ENCODE assay signal across 8 mouse cellular contexts in the genomic region with DNA sequence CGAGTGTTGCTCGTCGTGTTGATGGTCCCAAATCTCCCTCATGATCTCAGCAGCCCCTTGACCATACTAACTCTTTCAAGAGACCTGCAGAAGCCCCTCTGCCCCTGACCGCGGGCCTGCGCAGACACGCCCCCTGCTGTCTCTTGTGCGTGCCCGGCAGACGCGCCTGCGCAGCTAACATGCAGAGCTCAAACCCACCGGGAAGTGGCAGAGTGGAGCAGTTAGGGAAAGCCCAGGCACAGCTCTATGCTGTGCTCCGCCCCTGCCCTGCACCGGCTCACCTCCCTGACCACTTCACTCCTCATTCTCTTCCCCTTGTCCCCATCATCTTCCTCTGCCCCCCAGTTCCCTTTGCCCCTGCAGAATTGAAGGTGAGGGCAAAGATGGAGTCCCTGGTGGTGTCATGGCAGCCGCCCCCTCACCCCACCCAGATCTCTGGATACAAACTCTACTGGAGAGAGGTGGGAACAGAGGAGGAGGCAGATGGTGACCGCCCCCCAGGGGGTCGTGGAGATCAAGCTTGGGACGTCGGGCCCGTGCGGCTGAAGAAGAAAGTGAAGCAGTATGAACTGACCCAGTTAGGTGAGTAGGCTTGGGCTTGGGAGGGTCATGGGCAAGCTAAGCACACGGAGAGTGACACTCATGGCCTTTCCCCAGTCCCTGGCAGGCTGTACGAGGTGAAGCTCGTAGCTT. TPM values are rescaled to one million over a fixed set of nuclear protein-coding genes. Genes with fewer than 3 reads are reported as not detected.
DNase-seq lines count a peak whose midpoint lies in the region; ATAC-seq and TF ChIP-seq lines count a peak whose summit lies in the region.

No protein-coding gene starts in this region.

- H3K27ac ChIP-seq in CH12.LX (ENCODE audit: insufficient read depth, low read depth) (no peak overlapping the region), MEL (ENCODE audit: control insufficient read depth, low read depth, low read length) (no peak overlapping the region)
- no peak overlapping the region for H3K27ac ChIP-seq in embryonic facial prominence, embryonic 14.5 days (replicated peaks; ENCODE audit: low read depth, low read length)
- no peak overlapping the region for H3K27ac ChIP-seq in kidney, embryonic 14.5 days (ENCODE audit: low read depth, low read length)
- H3K27ac ChIP-seq in stomach, embryonic 16.5 days (ENCODE audit: low read length): no peak overlapping the region

- no peaks in the 10 kb centered on the region for H3K9me3 ChIP-seq in CH12.LX (replicated peaks; ENCODE audit: low read length)
- no peaks in the 10 kb centered on the region for H3K9me3 ChIP-seq in MEL (replicated peaks; ENCODE audit: insufficient read depth, low read length)
- H3K9me3 ChIP-seq in embryonic facial prominence, embryonic 14.5 days (ENCODE audit: control insufficient read depth, low read length): no peaks in the 10 kb centered on the region
- no peaks in the 10 kb centered on the region for H3K9me3 ChIP-seq in kidney, embryonic 14.5 days (ENCODE audit: control insufficient read depth, low read length)
- no peaks in the 10 kb centered on the region for H3K9me3 ChIP-seq in stomach, embryonic 16.5 days (replicated peaks; ENCODE audit: control insufficient read depth, low read length)

- TF ChIP-seq EP300 in CH12.LX (IDR thresholded peaks at IDR 0.05; ENCODE audit: low read length): no peak
- TF ChIP-seq EP300 in MEL (IDR thresholded peaks at IDR 0.05; ENCODE audit: low read depth in 1 of 2, low read length in 2 of 2): no peak

- TF ChIP-seq POLR2A in CH12.LX (IDR thresholded peaks at IDR 0.05; ENCODE audit: low read depth, low read length) (no peak), MEL (IDR thresholded peaks at IDR 0.05; ENCODE audit: control insufficient read depth in 1 of 2, insufficient read depth in 1 of 2, low read depth in 1 of 2, low read length in 2 of 2, poor library complexity in 1 of 2) (no peak)

- TF ChIP-seq CTCF in CH12.LX (conservative IDR thresholded peaks at IDR 0.05 in 1 of 2, IDR thresholded peaks at IDR 0.05 in 1 of 2; ENCODE audit: low read depth in 2 of 2, low read length in 2 of 2) (peak in 1 of 2 experiments; percentile 95; a peak in 2 of 4 replicates), MEL (IDR thresholded peaks at IDR 0.05 in 2 of 3, conservative IDR thresholded peaks at IDR 0.05 in 1 of 3; ENCODE audit: control insufficient read depth in 1 of 3, insufficient read depth in 1 of 3, low read depth in 2 of 3, low read length in 3 of 3, poor library complexity in 1 of 3, severe bottlenecking in 1 of 3) (peak in 2 of 3 experiments; percentile 74 to 77; a peak in 5 of 6 replicates)

- WGBS in embryonic facial prominence, embryonic 14.5 days: 16% methylated on average over 25 of the region's 25 CpGs
- WGBS in kidney, embryonic 14.5 days: 12% methylated on average over 24 of the region's 25 CpGs
- 27% methylated on average over 25 of the region's 25 CpGs for WGBS in stomach, embryonic 16.5 days

- peak overlapping the region in 2 of 3 experiments; percentile 10 to 29 for H3K4me3 ChIP-seq in CH12.LX (replicated peaks in 1 of 3; ENCODE audit: low read depth in 2 of 3, low read length in 2 of 3, poor library complexity in 1 of 3)
- peak overlapping the region; percentile 41 to 61 for H3K4me3 ChIP-seq in MEL (ENCODE audit: control insufficient read depth in 1 of 2, insufficient read depth in 1 of 2, low read depth in 2 of 2, low read length in 2 of 2)
- H3K4me3 ChIP-seq in embryonic facial prominence, embryonic 14.5 days (ENCODE audit: low read depth, low read length): peak overlapping the region; percentile 20; the same call in 1 of the 2 replicates
- peak overlapping the region; percentile 18; the same call in 1 of the 2 replicates for H3K4me3 ChIP-seq in kidney, embryonic 14.5 days (ENCODE audit: low read length)
- H3K4me3 ChIP-seq in stomach, embryonic 16.5 days (replicated peaks; ENCODE audit: low read length): no peak overlapping the region

- peak; percentile 48; the same call in 1 of the 2 replicates for ATAC-seq in embryonic facial prominence, embryonic 14.5 days (ENCODE audit: low read depth)
- ATAC-seq in kidney, embryonic 14.5 days (ENCODE audit: low FRiP score, low TSS enrichment): peak; percentile 53; the same call in 1 of the 2 replicates
- no peak for ATAC-seq in stomach, embryonic 16.5 days (ENCODE audit: insufficient read depth, low FRiP score)
- no peak for ATAC-seq in inflammation-experienced regulatory T-cells, adult 6 months

- H3K36me3 ChIP-seq in CH12.LX (replicated peaks in 1 of 2; ENCODE audit: control insufficient read depth in 1 of 2, insufficient read depth in 1 of 2, low read length in 1 of 2) (no peaks in the 10 kb centered on the region), MEL (ENCODE audit: control insufficient read depth in 1 of 2, insufficient read depth in 2 of 2, low read length in 2 of 2) (no peaks in the 10 kb centered on the region; a peak in 1 of 4 replicates)
- peaks cover 85% of the 10 kb centered on the region for H3K36me3 ChIP-seq in embryonic facial prominence, embryonic 14.5 days (ENCODE audit: control insufficient read depth, insufficient read depth, low read length)
- H3K36me3 ChIP-seq in kidney, embryonic 14.5 days (ENCODE audit: control insufficient read depth, insufficient read depth, low read length): peaks cover 3% of the 10 kb centered on the region; the same call in 1 of the 2 replicates
- H3K36me3 ChIP-seq in stomach, embryonic 16.5 days (ENCODE audit: control insufficient read depth, insufficient read depth, low read length): peaks cover 8% of the 10 kb centered on the region; the same call in 1 of the 2 replicates

- H3K9ac ChIP-seq in CH12.LX (ENCODE audit: insufficient read depth, low read depth) (no peak overlapping the region), MEL (ENCODE audit: control insufficient read depth, low read depth, low read length, poor library complexity, severe bottlenecking) (peak overlapping the region; percentile 26; the same call in 1 of the 2 replicates)
- no peak overlapping the region for H3K9ac ChIP-seq in embryonic facial prominence, embryonic 14.5 days (ENCODE audit: low read depth, low read length)
- H3K9ac ChIP-seq in kidney, embryonic 14.5 days (ENCODE audit: low read depth, low read length): 0 out of 2 replicates have a peak overlapping the region, but pooled peaks have one; percentile 31
- H3K9ac ChIP-seq in stomach, embryonic 16.5 days (ENCODE audit: low read length): no peak overlapping the region

- no peaks in the 10 kb centered on the region for H3K79me2 ChIP-seq in CH12.LX (replicated peaks; ENCODE audit: control insufficient read depth, extremely low read depth, insufficient read depth, poor library complexity, severe bottlenecking)
- H3K79me2 ChIP-seq in MEL (ENCODE audit: control insufficient read depth, insufficient read depth, low read length, poor library complexity): no peaks in the 10 kb centered on the region

- H3K27me3 ChIP-seq in CH12.LX (replicated peaks) (peaks cover 40% of the 10 kb centered on the region), MEL (ENCODE audit: control insufficient read depth in 1 of 2, insufficient read depth in 2 of 2, low read length in 2 of 2) (0 out of 4 replicates have a peak, but pooled peaks cover 0 to under 1% of the 10 kb centered on the region in 2 experiments)
- H3K27me3 ChIP-seq in embryonic facial prominence, embryonic 14.5 days (replicated peaks; ENCODE audit: control insufficient read depth, insufficient read depth, low read length): no peaks in the 10 kb centered on the region; the same call in 1 of the 2 replicates
- peaks cover 6% of the 10 kb centered on the region; the same call in 1 of the 2 replicates for H3K27me3 ChIP-seq in kidney, embryonic 14.5 days (ENCODE audit: control insufficient read depth, insufficient read depth, low read length)
- no peaks in the 10 kb centered on the region for H3K27me3 ChIP-seq in stomach, embryonic 16.5 days (ENCODE audit: control insufficient read depth, insufficient read depth, low read length)

- peak overlapping the region; percentile 47 for H3K4me2 ChIP-seq in CH12.LX (ENCODE audit: insufficient read depth, low read depth, poor library complexity, severe bottlenecking)
- H3K4me2 ChIP-seq in embryonic facial prominence, embryonic 14.5 days (ENCODE audit: low read depth, low read length): peak overlapping the region; percentile 41
- peak overlapping the region; percentile 32 for H3K4me2 ChIP-seq in kidney, embryonic 14.5 days (replicated peaks; ENCODE audit: low read depth, low read length)
- peak overlapping the region; percentile 14 for H3K4me2 ChIP-seq in stomach, embryonic 16.5 days (ENCODE audit: low read depth, low read length)

- in situ Hi-C loops in CH12.LX (cut with MboI; ENCODE audit: low pct_ligation_motif_present, low pct_unique_long_range_greater_than_20kb, low sequenced_read_pairs): no loop called here

- DNase-seq in CH12.LX (ENCODE audit: extremely low read depth): peak; percentile 53
- peak; percentile 72 for DNase-seq in MEL (ENCODE audit: low read depth, low spot score)
- DNase-seq in embryonic facial prominence, embryonic 14.5 days (ENCODE audit: low spot score): no peak
- peak; percentile 67 for DNase-seq in lung, postnatal 10 days
- no peak for DNase-seq in c-Kit-positive CD71-positive TER-119-positive erythroid progenitor cells, embryonic 14.5 days (ENCODE audit: low spot score)

- TF ChIP-seq RAD21 in CH12.LX (IDR thresholded peaks at IDR 0.05; ENCODE audit: low read depth, low read length) (peak; percentile 28), MEL (IDR thresholded peaks at IDR 0.05; ENCODE audit: low read depth, low read length) (no peak; the same call in 1 of the 2 replicates)

- H3K4me1 ChIP-seq in CH12.LX (ENCODE audit: control insufficient read depth in 1 of 2, insufficient read depth in 2 of 2): peaks cover 16 to 17% of the 10 kb centered on the region in 2 experiments
- H3K4me1 ChIP-seq in MEL (ENCODE audit: control insufficient read depth in 1 of 2, insufficient read depth in 2 of 2, low read length in 2 of 2): peaks cover 2 to 4% of the 10 kb centered on the region in 2 experiments; a peak in 1 of 4 replicates
- no peaks in the 10 kb centered on the region; the same call in 1 of the 2 replicates for H3K4me1 ChIP-seq in embryonic facial prominence, embryonic 14.5 days (ENCODE audit: control insufficient read depth, insufficient read depth, low read length)
- H3K4me1 ChIP-seq in kidney, embryonic 14.5 days (ENCODE audit: control insufficient read depth, insufficient read depth, low read length): no peaks in the 10 kb centered on the region
- peaks cover 4% of the 10 kb centered on the region; the same call in 1 of the 2 replicates for H3K4me1 ChIP-seq in stomach, embryonic 16.5 days (ENCODE audit: control insufficient read depth, insufficient read depth, low read length)

- dilution Hi-C loops in CH12.LX (cut with MboI; ENCODE audit: extremely low pct_ligation_motif_present, extremely low pct_unique_long_range_greater_than_20kb, low sequenced_read_pairs): no loop called here

RNA-seq across cellular contexts. Expression of a gene that starts 12.7 kb away (rescaled TPM):
- total RNA-seq in CH12.LX (2012; rRNA removed) (0.21 TPM in 1 of 2 replicates, not detected in the other), CH12.LX (2014; rRNA removed) (not detected in 2 replicates), MEL (2012; rRNA removed) (not detected in 2 replicates)
- polyA plus RNA-seq in CH12.LX (2012; ENCODE audit: insufficient read length, low read depth) (0.20 and 0.26 TPM in 2 replicates), MEL (2012; ENCODE audit: insufficient read depth in 1 of 2, insufficient read length in 2 of 2, low read depth in 1 of 2, low replicate concordance in 2 of 2, missing spikeins in 1 of 2) (not detected)
- polyA plus RNA-seq in embryonic facial prominence, embryonic 14.5 days (2014; fragmentation: Nextera tagmentation; extraction: Ambion mirVana): 1.1 and 1.4 TPM in 2 replicates
- polyA plus RNA-seq in kidney, embryonic 14.5 days (2014; fragmentation: Nextera tagmentation; extraction: Ambion mirVana): 4.5 and 6.1 TPM in 2 replicates
- polyA plus RNA-seq in stomach, embryonic 16.5 days (2015; fragmentation: Nextera tagmentation; extraction: Ambion mirVana): 0.44 and 0.55 TPM in 2 replicates
- polyA plus RNA-seq in inflammation-experienced regulatory T-cells, adult 6 months (2017; shearing (Covaris generic)): not detected

RNA-seq across cellular contexts. Expression of a gene that starts 27.0 kb away (rescaled TPM):
- total RNA-seq in CH12.LX (2012; rRNA removed) (0.04 and 0.13 TPM in 2 replicates), CH12.LX (2014; rRNA removed) (not detected in 2 replicates), MEL (2012; rRNA removed) (under 0.01 and 0.03 TPM in 2 replicates)
- polyA plus RNA-seq in CH12.LX (2012; ENCODE audit: insufficient read length, low read depth) (0.11 and 0.23 TPM in 2 replicates), MEL (2012; ENCODE audit: insufficient read depth in 1 of 2, insufficient read length in 2 of 2, low read depth in 1 of 2, low replicate concordance in 2 of 2, missing spikeins in 1 of 2) (under 1 TPM in 1 of 2 experiments, not detected in 1; 0.14 TPM)
- polyA plus RNA-seq in embryonic facial prominence, embryonic 14.5 days (2014; fragmentation: Nextera tagmentation; extraction: Ambion mirVana): 55.6 and 58.5 TPM in 2 replicates
- 12.7 and 16.4 TPM in 2 replicates for polyA plus RNA-seq in kidney, embryonic 14.5 days (2014; fragmentation: Nextera tagmentation; extraction: Ambion mirVana)
- polyA plus RNA-seq in stomach, embryonic 16.5 days (2015; fragmentation: Nextera tagmentation; extraction: Ambion mirVana): 22.1 and 25.6 TPM in 2 replicates
- under 1 TPM in 2 of 3 experiments, not detected in 1; 0.24 to 0.28 TPM for polyA plus RNA-seq in inflammation-experienced regulatory T-cells, adult 6 months (2017; shearing (Covaris generic))

Comparison
In these comparisons a context has a peak if more than half of its experiments do, and no peak if none do; other contexts are left out.
1. DNase-seq: peak in CH12.LX (single experiment), MEL (single experiment) and lung, postnatal 10 days (single experiment); none in embryonic facial prominence, embryonic 14.5 days (single experiment) and c-Kit-positive CD71-positive TER-119-positive erythroid progenitor cells, embryonic 14.5 days (single experiment).
2. H3K9ac ChIP-seq: peak in MEL (single experiment) and kidney, embryonic 14.5 days (single experiment); none in CH12.LX (single experiment), embryonic facial prominence, embryonic 14.5 days (single experiment) and stomach, embryonic 16.5 days (single experiment).
3. ATAC-seq: peak in embryonic facial prominence, embryonic 14.5 days (single experiment) and kidney, embryonic 14.5 days (single experiment); none in stomach, embryonic 16.5 days (single experiment) and inflammation-experienced regulatory T-cells, adult 6 months (single experiment).
4. RNA of a gene that starts 27.0 kb away (polyA plus RNA-seq): 55.6 to 58.5 TPM in embryonic facial prominence, embryonic 14.5 days, 22.1 to 25.6 TPM in stomach, embryonic 16.5 days and 12.7 to 16.4 TPM in kidney, embryonic 14.5 days; 0.24 to 0.28 TPM in inflammation-experienced regulatory T-cells, adult 6 months, 0.11 to 0.23 TPM in CH12.LX and 0.14 TPM in MEL; every median in the first group is over 10 times any median in the second.
5. Peak in every context shown above with its lines, with median percentiles within 50 percentile points of each other: H3K4me2 ChIP-seq.